Mouse (Mus musculus) ES-Bruce4 (cell line): ENCODE data around the gene Adam8. TPM values are rescaled to one million over a fixed set of nuclear protein-coding genes. Genes with fewer than 3 reads are reported as not detected.

Source experiments
- H3K27ac ChIP-seq: 2 replicates; pipeline ENCODE4 v1.5.1; 2012; ENCODE audit warnings: low read length, inconsistent platforms; ENCODE audit not compliant: insufficient read depth
- H3K27me3 ChIP-seq: 2 replicates; pipeline ENCODE4 v1.6.1; 2012; ENCODE audit warnings: mild to moderate bottlenecking, low read length, inconsistent platforms; ENCODE audit not compliant: control insufficient read depth, poor library complexity, insufficient read depth, severe bottlenecking
- H3K36me3 ChIP-seq: 2 replicates; pipeline ENCODE4 v1.6.1; 2012; ENCODE audit warnings: inconsistent platforms, mild to moderate bottlenecking, low read length, moderate library complexity; ENCODE audit not compliant: control insufficient read depth, poor library complexity, insufficient read depth, severe bottlenecking
- H3K4me1 ChIP-seq: one replicate; pipeline ENCODE4 v1.8.1; 2011; ENCODE audit warnings: low read length; ENCODE audit not compliant: control insufficient read depth, insufficient read depth
- H3K4me3 ChIP-seq: 2 replicates; pipeline ENCODE4 v1.5.1; 2011; ENCODE audit warnings: low read depth, mild to moderate bottlenecking, low read length
- H3K9ac ChIP-seq: 2 replicates; pipeline ENCODE4 v1.6.1; 2012; ENCODE audit warnings: low read depth, mild to moderate bottlenecking, inconsistent platforms; ENCODE audit not compliant: poor library complexity, severe bottlenecking
- H3K9me3 ChIP-seq: replicated peaks from 2 replicates; pipeline ENCODE4 v1.6.1; 2012; ENCODE audit warnings: mild to moderate bottlenecking, low read length, inconsistent platforms; ENCODE audit not compliant: control insufficient read depth, poor library complexity, insufficient read depth, severe bottlenecking
- CTCF ChIP-seq: IDR thresholded peaks from one replicate; pipeline ENCODE4 v1.8.1; 2011; ENCODE audit warnings: low read depth, low read length
- EP300 ChIP-seq: IDR thresholded peaks from 2 replicates; pipeline ENCODE4 v1.6.1; 2011; ENCODE audit warnings: low read depth, low read length; ENCODE audit not compliant: insufficient read depth
- POLR2A ChIP-seq: IDR thresholded peaks from one replicate; pipeline ENCODE4 v1.8.1; 2011; ENCODE audit warnings: low read length; ENCODE audit not compliant: insufficient read depth
- polyA plus RNA-seq: library from polyadenylated mRNA; stranded (reverse); fragments of >200 nt; gene quantifications from 2 replicates; pipeline ENCODE4 v1.2.4, GENCODE M21; 2011; ENCODE audit warnings: low read depth; ENCODE audit not compliant: missing spikeins, insufficient read depth, insufficient read length

Gene Adam8
- polyA plus RNA-seq, 1 experiment, result 9.2 TPM

- Histone ChIP-seq H3K9ac (no peak overlapping the region), H3K9me3 (no peaks in the 10 kb centered on the region), H3K36me3 (peaks cover 29% of the 10 kb centered on the region), H3K4me1 (no peaks in the 10 kb centered on the region), H3K4me3 (no peak overlapping the region), H3K27ac (no peak overlapping the region), H3K27me3 (no peaks in the 10 kb centered on the region)
- no peak for TF ChIP-seq POLR2A
- TF ChIP-seq CTCF, result no peak
- no peak for TF ChIP-seq EP300
These were observed 39.4 kb upstream of the Adam8 start for GRCm38 (mm10) chr7:140031771-140032170.

GRCm38 (mm10) chr7:140011336-140011735, 19.0 kb upstream of the Adam8 start:
- H3K9me3 ChIP-seq, result peaks cover 8% of the 10 kb centered on the region; the same call in 1 of the 2 replicates
- no peak overlapping the region for H3K27ac ChIP-seq
- H3K36me3 ChIP-seq, result 0 out of 2 replicates have a peak, but pooled peaks cover under 1% of the 10 kb centered on the region
- H3K27me3 ChIP-seq, result no peaks in the 10 kb centered on the region
- H3K4me3 ChIP-seq, result no peak overlapping the region
- no peak for TF ChIP-seq CTCF
- TF ChIP-seq EP300, result no peak
- no peak for TF ChIP-seq POLR2A
- H3K4me1 ChIP-seq, result no peaks in the 10 kb centered on the region
- H3K9ac ChIP-seq, result no peak overlapping the region

GRCm38 (mm10) chr7:140007781-140008180, 15.4 kb upstream of the Adam8 start:
- Histone ChIP-seq H3K4me1 (no peaks in the 10 kb centered on the region), H3K9me3 (no peaks in the 10 kb centered on the region), H3K4me3 (no peak overlapping the region), H3K9ac (no peak overlapping the region), H3K27ac (no peak overlapping the region), H3K27me3 (no peaks in the 10 kb centered on the region), H3K36me3 (peaks cover 6% of the 10 kb centered on the region; the same call in 1 of the 2 replicates)
- no peak for TF ChIP-seq EP300
- no peak for TF ChIP-seq POLR2A
- TF ChIP-seq CTCF, result no peak

GRCm38 (mm10) chr7:140006861-140007611, 14.7 kb upstream of the Adam8 start:
- Histone ChIP-seq H3K36me3 (peaks cover 6% of the 10 kb centered on the region; the same call in 1 of the 2 replicates), H3K27me3 (no peaks in the 10 kb centered on the region), H3K9me3 (no peaks in the 10 kb centered on the region), H3K4me1 (no peaks in the 10 kb centered on the region), H3K27ac (no peak overlapping the region), H3K4me3 (no peak overlapping the region), H3K9ac (no peak overlapping the region)
- TF ChIP-seq CTCF, result no peak
- TF ChIP-seq POLR2A, result no peak
- no peak for TF ChIP-seq EP300

GRCm38 (mm10) chr7:140004666-140005065, 12.3 kb upstream of the Adam8 start:
- H3K4me3 ChIP-seq, result no peak overlapping the region
- peaks cover 6% of the 10 kb centered on the region; the same call in 1 of the 2 replicates for H3K36me3 ChIP-seq
- no peaks in the 10 kb centered on the region for H3K9me3 ChIP-seq
- H3K27ac ChIP-seq, result no peak overlapping the region
- no peak overlapping the region for H3K9ac ChIP-seq
- no peak for TF ChIP-seq CTCF
- no peak for TF ChIP-seq POLR2A
- no peaks in the 10 kb centered on the region for H3K27me3 ChIP-seq
- no peaks in the 10 kb centered on the region for H3K4me1 ChIP-seq

GRCm38 (mm10) chr7:140001086-140001740, 8.9 kb upstream of the Adam8 start:
- H3K9ac ChIP-seq, result no peak overlapping the region
- H3K36me3 ChIP-seq, result peaks cover 17% of the 10 kb centered on the region
- H3K4me1 ChIP-seq, result no peaks in the 10 kb centered on the region
- no peak overlapping the region for H3K4me3 ChIP-seq
- H3K27me3 ChIP-seq, result no peaks in the 10 kb centered on the region
- H3K9me3 ChIP-seq, result no peaks in the 10 kb centered on the region
- no peak overlapping the region for H3K27ac ChIP-seq
- TF ChIP-seq POLR2A (no peak), CTCF (no peak), EP300 (no peak)
